Mouse (Mus musculus): ENCODE data around the gene Zfp526.

Gene Zfp526

DNA sequence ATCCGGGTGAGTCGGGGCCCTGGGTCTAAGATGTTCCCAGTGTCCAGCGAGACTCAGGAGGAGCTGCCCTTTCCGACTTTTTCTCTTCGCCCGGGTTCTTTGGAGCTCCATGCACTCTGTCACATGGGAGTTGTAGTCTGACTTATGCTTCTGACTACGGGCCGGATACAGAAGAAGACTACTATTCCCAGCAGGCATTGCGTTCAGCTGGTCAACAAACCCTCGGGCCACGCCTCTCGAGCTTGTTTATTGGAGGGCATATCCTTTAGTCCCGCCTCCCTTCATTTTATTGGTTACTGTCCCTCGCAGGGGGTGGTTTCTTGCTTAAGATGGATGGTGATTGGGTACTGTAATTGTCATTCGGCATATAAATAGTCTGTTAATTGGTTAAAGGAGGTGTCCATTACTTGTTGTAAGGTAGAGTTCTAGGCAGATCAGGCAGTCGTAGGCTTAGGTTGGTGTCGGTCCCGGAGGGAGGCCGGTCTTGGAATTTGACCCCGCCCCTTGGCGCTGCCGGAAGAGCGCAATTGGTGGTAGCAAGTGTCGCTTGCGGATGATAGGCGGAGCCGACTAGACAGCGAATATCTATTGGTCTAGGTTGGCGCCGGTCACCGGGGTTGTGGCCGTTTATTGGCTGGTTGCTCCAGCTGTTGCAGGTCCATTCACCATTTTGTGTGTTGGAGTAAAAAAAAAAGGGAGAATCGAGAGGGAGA is 46.7 kb downstream of the Zfp526 start:
- DNase-seq (ENCODE audit: low read depth), result peak; percentile 99

DNA sequence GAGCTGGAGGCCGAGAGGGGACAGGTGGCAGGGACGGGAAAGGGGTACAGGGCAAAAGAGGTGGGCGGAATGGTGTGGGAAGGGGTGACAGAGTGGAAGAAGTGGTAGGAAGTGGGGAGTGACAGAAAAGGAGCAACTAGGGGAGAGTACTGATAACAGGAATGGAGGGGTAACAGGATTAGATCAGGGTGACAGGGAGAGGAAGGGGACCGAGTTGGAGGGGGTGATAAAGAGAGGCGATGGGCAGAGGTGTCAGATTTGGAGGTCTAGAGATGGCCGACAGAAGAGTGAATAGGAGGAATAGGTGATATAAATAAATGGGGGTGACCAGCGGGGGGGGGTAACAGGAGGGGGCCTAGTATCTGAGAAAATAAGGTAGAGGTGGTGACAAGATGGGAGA is 47.4 kb downstream of the Zfp526 start:
- no peak for DNase-seq (ENCODE audit: low read depth)

DNA sequence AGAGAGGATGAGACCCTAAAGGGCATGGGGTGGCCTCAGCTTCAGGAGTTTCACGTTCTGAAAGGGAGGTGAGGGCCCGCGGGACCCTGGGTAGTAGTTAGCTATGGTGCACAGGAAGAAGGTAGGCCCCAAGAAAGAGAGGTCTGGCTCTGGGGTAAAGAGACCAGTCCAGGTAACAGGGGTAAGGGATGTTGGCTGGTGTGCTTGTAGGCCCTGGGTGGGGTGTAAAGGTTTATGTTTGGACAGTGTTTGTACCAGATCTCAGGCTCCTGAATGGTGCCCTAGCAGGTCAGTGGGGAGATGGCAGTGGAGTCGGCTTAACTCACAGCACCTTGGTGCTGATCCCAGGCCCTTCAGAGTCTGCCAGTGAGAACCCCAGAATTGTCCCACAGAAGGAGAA is 47.8 kb downstream of the Zfp526 start:
- no peak for DNase-seq (ENCODE audit: low read depth)

DNA sequence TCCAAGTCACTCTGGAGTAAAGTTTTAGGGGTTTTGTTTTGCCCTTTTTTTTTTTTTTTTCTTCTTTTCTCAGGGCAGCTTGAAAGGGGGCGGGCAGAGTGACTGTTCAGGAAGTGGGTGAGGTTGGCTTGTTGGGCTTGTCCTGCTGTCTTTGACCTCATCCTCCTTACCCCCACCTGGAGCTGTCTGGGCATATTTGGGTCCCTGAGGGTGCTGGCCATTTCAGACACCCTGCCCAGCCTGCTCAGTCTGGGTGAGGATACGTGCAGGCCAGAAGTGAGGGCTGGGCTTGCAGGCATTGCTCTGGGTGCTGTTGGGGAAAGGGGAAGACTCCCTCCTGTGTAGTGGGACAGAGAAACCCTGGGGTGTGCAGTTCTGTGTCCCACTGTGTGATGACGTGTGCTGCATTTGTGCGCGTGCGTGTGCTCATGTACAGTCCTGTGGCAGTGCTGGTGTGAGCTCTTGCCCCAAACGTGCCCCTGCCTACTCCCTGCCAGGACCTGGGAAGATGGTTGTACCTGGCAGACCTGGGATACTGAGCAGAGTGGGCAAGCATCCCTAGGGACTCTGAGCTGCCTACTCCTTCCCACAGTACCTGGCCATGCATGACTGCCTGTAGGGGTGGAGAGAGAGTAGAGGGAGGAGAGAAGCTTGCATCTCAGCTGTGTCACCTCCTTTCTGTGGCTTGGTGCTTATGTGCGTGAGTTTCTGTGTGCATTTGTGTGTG is 48.5 kb downstream of the Zfp526 start:
- no peak for DNase-seq (ENCODE audit: low read depth)

DNA sequence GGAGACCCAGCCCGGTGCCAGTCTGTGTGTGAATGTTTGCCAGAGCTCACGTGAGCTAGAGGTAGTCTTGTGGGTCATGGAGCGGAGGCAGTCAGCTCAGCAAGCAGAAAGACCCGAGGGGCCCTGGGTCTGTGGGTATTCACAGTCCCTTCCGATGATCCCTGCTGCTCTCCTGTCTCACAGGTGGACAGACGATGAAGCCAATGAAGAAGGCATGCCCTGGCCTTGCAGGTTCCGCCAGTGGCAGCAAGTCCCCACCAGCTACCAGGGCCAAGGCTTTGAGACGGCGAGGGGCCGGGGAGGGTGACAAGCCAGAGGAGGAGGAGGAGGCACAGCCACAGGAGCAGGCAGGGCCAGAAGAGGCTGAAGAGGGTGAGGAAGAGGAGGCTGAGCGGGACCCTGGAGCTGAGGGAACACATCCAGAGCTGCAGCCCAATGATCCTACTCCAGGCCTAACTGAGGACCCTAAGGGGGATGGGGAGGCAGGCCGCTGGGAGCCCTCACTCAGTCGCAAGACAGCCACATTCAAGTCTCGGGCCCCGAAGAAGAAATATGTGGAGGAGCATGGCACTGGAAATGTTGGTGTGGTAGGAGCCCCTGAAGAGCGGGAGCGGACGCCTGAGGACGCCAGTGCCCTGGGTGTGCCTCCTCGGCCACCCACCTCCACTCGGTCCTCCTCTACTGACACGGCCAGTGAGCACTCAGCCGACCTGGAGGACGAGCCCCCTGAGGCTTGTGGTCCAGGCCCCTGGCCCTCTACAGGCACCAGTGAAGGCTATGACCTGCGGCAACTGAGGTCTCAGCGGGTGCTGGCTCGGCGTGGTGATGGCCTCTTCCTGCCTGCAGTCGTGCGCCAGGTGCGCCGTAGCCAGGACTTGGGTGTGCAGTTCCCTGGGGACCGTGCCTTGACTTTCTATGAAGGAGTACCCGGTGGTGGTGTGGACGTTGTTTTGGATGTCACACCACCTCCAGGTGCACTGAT is 49.7 kb downstream of the Zfp526 start:
- no peak for DNase-seq (ENCODE audit: low read depth)

DNA sequence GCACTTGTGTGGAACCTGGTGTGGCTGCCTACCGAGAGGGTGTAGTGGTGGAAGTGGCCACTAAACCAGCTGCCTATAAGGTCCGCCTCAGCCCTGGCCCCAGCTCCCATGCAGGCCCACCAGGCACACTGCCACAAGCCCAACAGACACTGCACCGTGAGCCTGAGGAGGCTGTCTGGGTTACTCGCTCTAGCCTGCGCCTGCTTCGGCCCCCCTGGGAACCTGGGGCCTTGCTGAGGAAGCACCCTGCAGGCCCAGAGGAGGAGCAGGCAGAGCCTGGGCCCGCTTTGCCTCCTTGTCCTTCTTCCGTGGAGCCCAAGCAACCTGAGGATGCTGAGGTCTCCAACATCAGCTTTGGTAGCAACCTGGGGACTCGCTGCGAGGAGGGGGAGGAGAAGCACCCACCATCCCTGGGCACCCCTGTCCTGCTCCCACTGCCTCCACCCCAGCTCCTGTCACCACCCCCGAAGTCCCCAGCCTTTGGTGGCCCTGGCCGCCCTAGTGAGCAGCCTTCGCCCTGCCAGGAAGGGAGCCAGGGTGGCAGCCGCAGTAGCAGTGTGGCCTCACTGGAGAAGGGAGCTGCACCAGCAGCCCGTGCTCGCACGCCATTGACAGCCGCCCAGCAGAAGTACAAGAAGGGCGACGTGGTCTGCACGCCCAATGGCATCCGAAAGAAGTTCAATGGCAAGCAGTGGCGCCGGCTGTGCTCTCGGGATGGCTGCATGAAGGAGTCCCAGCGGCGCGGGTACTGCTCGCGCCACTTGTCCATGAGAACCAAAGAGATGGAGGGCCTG is 50.6 kb downstream of the Zfp526 start:
- DNase-seq (ENCODE audit: low read depth), result no peak

DNA sequence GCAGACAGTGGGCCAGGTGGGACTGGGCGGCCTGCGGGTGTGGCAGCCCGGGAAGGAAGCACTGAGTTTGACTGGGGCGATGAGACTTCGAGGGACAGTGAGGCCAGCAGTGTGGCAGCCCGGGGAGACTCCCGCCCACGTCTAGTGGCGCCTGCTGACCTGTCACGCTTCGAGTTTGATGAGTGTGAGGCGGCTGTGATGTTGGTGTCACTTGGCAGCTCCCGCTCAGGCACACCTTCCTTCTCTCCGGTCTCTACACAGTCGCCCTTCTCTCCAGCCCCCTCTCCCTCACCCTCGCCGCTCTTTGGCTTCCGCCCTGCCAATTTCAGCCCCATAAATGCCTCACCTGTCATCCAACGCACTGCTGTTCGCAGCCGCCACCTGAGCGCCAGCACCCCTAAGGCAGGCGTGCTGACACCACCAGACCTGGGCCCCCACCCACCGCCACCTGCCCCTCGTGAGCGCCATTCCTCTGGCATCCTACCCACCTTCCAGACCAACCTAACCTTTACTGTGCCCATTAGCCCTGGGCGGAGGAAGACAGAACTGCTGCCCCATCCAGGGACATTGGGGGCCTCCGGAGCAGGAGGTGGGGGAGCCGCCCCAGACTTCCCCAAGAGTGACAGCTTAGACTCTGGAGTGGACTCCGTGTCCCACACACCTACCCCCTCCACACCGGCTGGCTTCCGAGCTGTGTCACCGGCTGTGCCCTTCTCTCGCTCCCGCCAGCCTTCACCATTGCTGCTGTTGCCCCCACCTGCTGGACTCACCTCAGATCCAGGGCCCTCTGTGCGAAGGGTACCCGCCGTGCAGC is 51.4 kb downstream of the Zfp526 start:
- DNase-seq (ENCODE audit: low read depth), result no peak

DNA sequence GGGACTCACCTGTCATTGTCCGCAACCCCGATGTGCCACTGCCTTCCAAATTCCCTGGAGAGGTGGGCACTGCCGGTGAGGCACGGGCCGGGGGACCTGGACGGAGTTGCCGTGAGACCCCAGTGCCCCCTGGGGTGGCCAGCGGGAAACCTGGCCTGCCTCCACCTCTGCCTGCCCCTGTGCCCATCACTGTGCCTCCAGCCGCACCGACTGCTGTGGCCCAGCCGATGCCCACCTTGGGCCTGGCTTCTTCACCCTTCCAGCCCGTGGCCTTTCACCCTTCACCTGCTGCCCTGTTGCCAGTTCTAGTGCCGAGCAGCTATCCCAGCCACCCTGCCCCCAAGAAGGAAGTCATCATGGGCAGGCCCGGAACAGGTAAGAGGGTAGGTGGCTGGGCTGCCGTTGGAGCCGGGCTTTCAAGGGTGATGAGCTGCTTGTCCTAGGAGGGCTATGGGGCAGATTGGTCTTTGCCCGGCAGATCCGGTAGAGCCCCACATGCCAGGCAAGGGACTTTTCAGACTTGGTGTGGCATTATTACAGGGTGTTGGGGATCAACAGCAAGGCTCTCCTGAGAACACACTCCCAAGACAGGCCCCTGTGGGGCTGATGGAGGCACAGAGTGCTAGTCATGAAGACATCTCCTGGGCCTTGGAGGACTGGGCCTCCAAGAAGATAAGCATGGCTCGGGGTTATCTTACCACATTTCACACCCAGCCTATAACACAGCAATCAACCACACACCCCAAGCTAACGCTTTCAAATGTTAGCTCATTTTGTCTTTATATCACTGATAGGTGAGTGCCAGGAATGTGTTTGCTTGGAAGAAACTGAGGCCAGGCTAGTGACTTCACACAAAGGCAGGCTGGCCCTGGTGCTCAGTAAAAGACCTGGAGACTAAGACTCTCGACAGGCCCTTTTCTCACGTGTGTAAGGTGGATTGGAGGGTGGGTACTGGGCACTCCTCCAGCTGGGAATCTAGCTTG is 52.3 kb downstream of the Zfp526 start:
- no peak for DNase-seq (ENCODE audit: low read depth)

DNA sequence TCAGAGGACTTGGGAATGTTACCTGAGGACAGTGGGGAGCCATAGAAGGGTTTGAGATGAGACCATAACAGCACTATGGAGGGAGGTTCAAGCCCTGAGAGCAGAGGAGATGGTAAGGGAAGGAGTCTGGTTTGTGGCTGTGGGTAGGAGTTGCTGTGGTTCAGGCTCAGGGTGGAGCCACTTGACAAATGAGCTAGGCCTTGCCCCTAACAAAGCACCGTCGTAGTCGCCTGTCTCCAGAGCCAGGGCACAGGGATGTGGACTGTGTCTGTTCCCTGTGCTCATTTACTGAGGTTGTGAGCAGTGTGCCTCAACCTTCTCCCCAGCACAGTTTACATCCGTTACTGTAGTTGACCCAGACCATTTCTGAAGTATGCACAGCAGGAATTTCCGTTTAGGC is 53.3 kb downstream of the Zfp526 start:
- no peak for DNase-seq (ENCODE audit: low read depth)

DNA sequence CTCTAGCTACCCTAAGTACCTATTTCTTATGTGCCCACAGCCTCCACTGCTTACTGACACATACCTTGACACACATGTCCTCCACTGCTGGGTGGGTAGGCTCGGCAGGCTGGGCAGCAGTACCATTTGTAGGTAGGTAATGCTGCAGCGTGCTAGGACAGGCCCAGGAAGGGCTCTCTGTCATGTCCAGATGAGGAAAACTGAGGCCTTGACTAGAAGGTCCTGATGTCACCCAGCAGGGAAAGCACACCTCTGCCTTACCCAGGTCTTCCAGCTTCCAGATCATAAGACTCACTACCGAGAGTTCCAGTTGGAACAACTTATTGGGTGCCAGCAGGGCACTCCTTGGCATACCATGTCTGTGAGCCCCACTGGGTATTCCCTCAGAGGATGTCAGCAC is 53.8 kb downstream of the Zfp526 start:
- no peak for DNase-seq (ENCODE audit: low read depth)

DNA sequence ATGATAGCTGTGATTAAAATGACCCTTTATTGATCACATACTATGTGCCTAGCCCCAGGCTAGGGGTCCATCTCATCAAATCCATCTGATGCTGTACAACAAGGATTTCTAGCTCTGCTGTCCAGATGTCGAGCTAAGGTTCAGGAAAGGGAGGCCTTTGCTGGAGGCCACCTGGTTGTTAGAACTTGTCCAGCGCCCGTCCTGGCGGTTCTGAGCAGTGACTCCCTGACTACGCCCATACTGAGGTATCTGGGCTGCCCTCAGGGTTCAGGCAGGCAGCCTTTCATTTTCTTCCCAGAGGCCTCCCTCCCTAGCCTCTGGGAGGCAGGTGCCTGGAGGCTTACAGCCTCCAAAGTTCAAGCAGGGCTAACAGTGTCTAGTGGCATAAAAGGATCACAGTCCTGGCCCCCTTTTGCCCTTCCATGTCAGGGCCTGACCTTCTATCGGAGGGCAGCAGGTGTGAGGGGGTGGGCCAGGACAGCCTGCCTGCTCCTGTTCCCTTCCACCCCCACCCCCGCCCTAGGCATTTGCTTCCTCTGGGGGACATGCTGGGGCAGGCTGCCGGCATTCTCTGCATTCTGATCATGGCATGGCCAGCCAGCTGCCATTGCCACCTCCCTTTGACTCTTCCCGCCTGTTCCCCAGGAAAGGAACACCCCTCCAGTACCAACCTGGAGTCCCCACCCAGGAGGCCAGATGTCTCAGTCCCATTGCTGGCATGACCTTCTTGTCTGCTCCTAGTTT is 54.5 kb downstream of the Zfp526 start:
- no peak for DNase-seq (ENCODE audit: low read depth)
